Mouse (Mus musculus): ENCODE measurements around the gene Sart3. TPM values are rescaled to one million over a fixed set of nuclear protein-coding genes. Genes with fewer than 3 reads are reported as not detected.

Sart3 gene
- polyA plus RNA-seq, 1 experiment = 13.4 TPM

DNA sequence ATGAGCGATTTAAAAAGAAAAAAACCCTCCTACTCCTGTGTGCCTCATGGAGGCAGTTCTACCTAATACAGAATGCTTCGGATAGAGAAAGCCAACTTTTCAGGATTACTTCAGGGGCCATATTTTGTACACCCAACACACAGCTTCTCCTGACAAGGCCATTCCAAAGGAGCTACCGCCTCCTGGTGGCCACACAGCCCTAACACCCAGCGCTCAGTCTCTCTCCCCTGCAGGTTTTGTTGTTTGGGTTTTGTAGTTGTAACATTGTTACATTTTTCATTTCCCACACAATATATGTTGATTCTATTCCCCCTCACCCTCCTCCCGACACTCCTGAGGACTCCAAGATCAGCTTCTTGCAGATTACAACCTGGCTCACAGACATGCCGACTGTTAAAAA lies 40.1 kb downstream of the Sart3 start:
- DNase-seq = peak; percentile 36
- 36% methylated on average over 6 of the region's 6 CpGs for WGBS
- Histone ChIP-seq H3K4me1 (ENCODE audit: control insufficient read depth, insufficient read depth, low read length) (peaks cover 4% of the 10 kb centered on the region; the same call in 1 of the 2 replicates), H3K27ac (ENCODE audit: insufficient read depth, low read depth, low read length) (no peak overlapping the region), H3K36me3 (ENCODE audit: control insufficient read depth, insufficient read depth, low read length) (no peaks in the 10 kb centered on the region), H3K4me3 (ENCODE audit: insufficient read depth, low read depth, low read length) (no peak overlapping the region), H3K27me3 (replicated peaks; ENCODE audit: control insufficient read depth, insufficient read depth, low read length) (no peaks in the 10 kb centered on the region)
- no peak for TF ChIP-seq POLR2A (IDR thresholded peaks at IDR 0.05; ENCODE audit: low read depth, low read length)
- peak; percentile 69 for TF ChIP-seq CTCF (conservative IDR thresholded peaks at IDR 0.05; ENCODE audit: insufficient read depth, insufficient read length, low read depth, low read length)

DNA sequence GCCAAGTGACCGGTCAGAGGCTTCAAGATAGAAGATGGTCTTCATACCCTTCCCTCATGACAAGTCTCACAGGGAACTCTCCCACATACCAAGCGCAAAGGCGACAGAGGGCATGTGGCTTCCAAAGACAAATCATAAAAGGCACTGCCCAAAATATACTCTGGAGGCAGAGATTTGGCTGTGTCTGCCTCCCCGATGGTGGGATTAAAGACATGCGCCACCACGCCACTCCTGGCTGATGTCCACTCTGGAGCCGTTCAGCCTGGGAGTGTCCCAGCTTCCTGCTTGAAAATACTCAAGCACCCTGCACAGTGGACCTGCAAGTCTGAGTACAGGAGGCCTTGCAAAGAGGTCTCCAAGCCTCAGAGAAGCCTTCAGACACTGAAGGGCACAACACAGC lies 41.1 kb downstream of the Sart3 start:
- H3K27ac ChIP-seq (ENCODE audit: insufficient read depth, low read depth, low read length) = no peak overlapping the region
- peaks cover under 1% of the 10 kb centered on the region; the same call in 1 of the 2 replicates for H3K4me1 ChIP-seq (ENCODE audit: control insufficient read depth, insufficient read depth, low read length)
- H3K36me3 ChIP-seq (ENCODE audit: control insufficient read depth, insufficient read depth, low read length) = no peaks in the 10 kb centered on the region
- 80% methylated on average over 7 of the region's 7 CpGs for WGBS
- no peak for DNase-seq
- TF ChIP-seq POLR2A (IDR thresholded peaks at IDR 0.05; ENCODE audit: low read depth, low read length) = no peak
- TF ChIP-seq CTCF (conservative IDR thresholded peaks at IDR 0.05; ENCODE audit: insufficient read depth, insufficient read length, low read depth, low read length) = no peak
- no peaks in the 10 kb centered on the region for H3K27me3 ChIP-seq (replicated peaks; ENCODE audit: control insufficient read depth, insufficient read depth, low read length)
- H3K4me3 ChIP-seq (ENCODE audit: insufficient read depth, low read depth, low read length) = no peak overlapping the region

DNA sequence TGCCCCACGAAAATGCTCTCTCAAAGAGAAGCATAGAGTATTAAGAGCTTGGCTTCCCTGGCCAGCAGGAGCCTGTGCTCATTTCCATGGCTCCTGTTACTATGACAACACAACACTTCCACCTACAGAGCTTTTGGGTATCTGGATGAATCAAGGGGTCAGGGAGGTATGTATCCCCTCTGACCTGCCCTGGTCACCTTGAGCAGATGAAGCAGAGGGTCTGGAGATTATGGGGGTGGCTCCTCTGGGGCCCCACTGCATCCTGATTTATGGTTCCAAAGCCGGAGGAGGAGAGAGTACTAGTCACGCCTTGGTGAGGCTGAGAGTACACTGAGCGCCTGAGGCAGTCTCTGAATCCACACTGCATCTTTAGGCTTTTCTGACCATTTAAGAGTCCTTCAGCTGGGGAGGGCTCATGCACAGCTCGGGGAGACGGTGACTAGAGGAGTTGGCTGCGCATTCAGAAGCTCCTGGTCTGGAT lies 41.6 kb downstream of the Sart3 start:
- Histone ChIP-seq H3K4me1 (ENCODE audit: control insufficient read depth, insufficient read depth, low read length) (no peaks in the 10 kb centered on the region), H3K27ac (ENCODE audit: insufficient read depth, low read depth, low read length) (no peak overlapping the region), H3K36me3 (ENCODE audit: control insufficient read depth, insufficient read depth, low read length) (no peaks in the 10 kb centered on the region), H3K27me3 (replicated peaks; ENCODE audit: control insufficient read depth, insufficient read depth, low read length) (no peaks in the 10 kb centered on the region), H3K4me3 (ENCODE audit: insufficient read depth, low read depth, low read length) (no peak overlapping the region)
- WGBS = 31% methylated on average over 7 of the region's 7 CpGs
- no peak for DNase-seq
- TF ChIP-seq CTCF (conservative IDR thresholded peaks at IDR 0.05; ENCODE audit: insufficient read depth, insufficient read length, low read depth, low read length) = no peak
- no peak for TF ChIP-seq POLR2A (IDR thresholded peaks at IDR 0.05; ENCODE audit: low read depth, low read length)

GRCm38 (mm10) chr5:113728691-113729090 lies 43.6 kb downstream of the Sart3 start:
- 85% methylated on average over 7 of the region's 7 CpGs for whole genome bisulfite sequencing
- no peak overlapping the region for H3K27ac ChIP-seq (ENCODE audit: insufficient read depth, low read depth, low read length)
- TF ChIP-seq CTCF (conservative IDR thresholded peaks at IDR 0.05; ENCODE audit: insufficient read depth, insufficient read length, low read depth, low read length) = no peak
- TF ChIP-seq POLR2A (IDR thresholded peaks at IDR 0.05; ENCODE audit: low read depth, low read length) = no peak
- H3K36me3 ChIP-seq (ENCODE audit: control insufficient read depth, insufficient read depth, low read length) = no peaks in the 10 kb centered on the region
- no peak overlapping the region for H3K4me3 ChIP-seq (ENCODE audit: insufficient read depth, low read depth, low read length)
- DNase-seq = no peak
- H3K27me3 ChIP-seq (replicated peaks; ENCODE audit: control insufficient read depth, insufficient read depth, low read length) = no peaks in the 10 kb centered on the region
- no peaks in the 10 kb centered on the region for H3K4me1 ChIP-seq (ENCODE audit: control insufficient read depth, insufficient read depth, low read length)

- WGBS = 75% methylated on average over 7 of the region's 7 CpGs
- Histone ChIP-seq H3K4me3 (ENCODE audit: insufficient read depth, low read depth, low read length) (no peak overlapping the region), H3K27ac (ENCODE audit: insufficient read depth, low read depth, low read length) (no peak overlapping the region)
These were observed 44.3 kb downstream of the Sart3 start for GRCm38 (mm10) chr5:113728011-113728410.

DNA sequence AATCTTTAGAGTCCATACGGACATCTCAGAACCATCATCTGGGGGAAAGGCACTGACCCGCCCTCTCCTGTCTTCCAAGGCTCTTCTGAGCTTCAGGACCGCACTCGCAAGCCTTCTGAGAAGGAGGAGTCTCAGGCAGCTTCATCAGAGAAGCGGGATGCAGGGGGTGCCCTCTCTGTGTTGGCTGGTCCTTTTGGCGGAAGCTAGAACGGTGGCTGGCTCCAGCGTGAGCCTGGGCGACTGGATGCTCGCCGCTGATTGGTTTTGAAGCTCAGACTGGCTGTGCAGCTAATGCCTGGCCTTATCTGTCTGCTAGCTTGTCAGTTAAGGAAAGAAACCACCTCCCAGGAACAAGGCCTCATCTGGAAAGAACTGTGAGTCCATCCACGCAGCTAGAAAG lies 45.1 kb downstream of the Sart3 start:
- no peaks in the 10 kb centered on the region for H3K4me1 ChIP-seq (ENCODE audit: control insufficient read depth, insufficient read depth, low read length)
- TF ChIP-seq POLR2A (IDR thresholded peaks at IDR 0.05; ENCODE audit: low read depth, low read length) (no peak), CTCF (conservative IDR thresholded peaks at IDR 0.05; ENCODE audit: insufficient read depth, insufficient read length, low read depth, low read length) (no peak)
- no peaks in the 10 kb centered on the region for H3K27me3 ChIP-seq (replicated peaks; ENCODE audit: control insufficient read depth, insufficient read depth, low read length)
- no peak overlapping the region for H3K4me3 ChIP-seq (ENCODE audit: insufficient read depth, low read depth, low read length)
- 66% methylated on average over 12 of the region's 12 CpGs for WGBS
- DNase-seq = no peak
- H3K36me3 ChIP-seq (ENCODE audit: control insufficient read depth, insufficient read depth, low read length) = no peaks in the 10 kb centered on the region
- no peak overlapping the region for H3K27ac ChIP-seq (ENCODE audit: insufficient read depth, low read depth, low read length)

More at GRCm38 (mm10) chr5:113728011-113728410, 44.3 kb downstream of the Sart3 start:
- no peaks in the 10 kb centered on the region for H3K4me1 ChIP-seq (ENCODE audit: control insufficient read depth, insufficient read depth, low read length)
- H3K36me3 ChIP-seq (ENCODE audit: control insufficient read depth, insufficient read depth, low read length) = no peaks in the 10 kb centered on the region
- H3K27me3 ChIP-seq (replicated peaks; ENCODE audit: control insufficient read depth, insufficient read depth, low read length) = no peaks in the 10 kb centered on the region
- TF ChIP-seq CTCF (conservative IDR thresholded peaks at IDR 0.05; ENCODE audit: insufficient read depth, insufficient read length, low read depth, low read length) = no peak
- TF ChIP-seq POLR2A (IDR thresholded peaks at IDR 0.05; ENCODE audit: low read depth, low read length) = no peak
- no peak for DNase-seq

- no peaks in the 10 kb centered on the region for H3K36me3 ChIP-seq (ENCODE audit: control insufficient read depth, insufficient read depth, low read length)
- H3K27me3 ChIP-seq (replicated peaks; ENCODE audit: control insufficient read depth, insufficient read depth, low read length) = no peaks in the 10 kb centered on the region
- no peaks in the 10 kb centered on the region for H3K4me1 ChIP-seq (ENCODE audit: control insufficient read depth, insufficient read depth, low read length)
- TF ChIP-seq POLR2A (IDR thresholded peaks at IDR 0.05; ENCODE audit: low read depth, low read length) = no peak
- TF ChIP-seq CTCF (conservative IDR thresholded peaks at IDR 0.05; ENCODE audit: insufficient read depth, insufficient read length, low read depth, low read length) = no peak
- H3K4me3 ChIP-seq (ENCODE audit: insufficient read depth, low read depth, low read length) = no peak overlapping the region
- no peak overlapping the region for H3K27ac ChIP-seq (ENCODE audit: insufficient read depth, low read depth, low read length)
- no peak for DNase-seq
- 68% methylated on average over 6 of the region's 6 CpGs for WGBS
These were observed 45.7 kb downstream of the Sart3 start for GRCm38 (mm10) chr5:113726618-113727017.

Measured in kidney, adult 2 months (tissue).